In genomic region chr15:103168801-103169611, GRCm38 (mm10) we compare ENCODE assay signal across 8 mouse cellular contexts. TPM values are rescaled to one million over a fixed set of nuclear protein-coding genes. Genes with fewer than 3 reads are reported as not detected.
DNase-seq lines count a peak whose midpoint lies in the region; ATAC-seq and TF ChIP-seq lines count a peak whose summit lies in the region.

No protein-coding gene starts in this region.

- no peaks in the 10 kb centered on the region for H3K9me3 ChIP-seq in ES-E14 (ENCODE audit: control insufficient read depth, insufficient read depth, low read depth, low read length)
- H3K9me3 ChIP-seq in megakaryocyte, embryonic 14.5 days = peaks cover 5% of the 10 kb centered on the region
- H3K9me3 ChIP-seq in stomach, embryonic 16.5 days (replicated peaks; ENCODE audit: control insufficient read depth, low read length) = no peaks in the 10 kb centered on the region

- H3K4me3 ChIP-seq in ES-E14 (ENCODE audit: insufficient read depth in 1 of 2, low read depth in 1 of 2, low read length in 2 of 2, poor library complexity in 1 of 2, severe bottlenecking in 1 of 2) = peak overlapping the region; percentile 1 to 63
- peak overlapping the region; percentile 17 for H3K4me3 ChIP-seq in embryonic fibroblast, embryonic 13.5 days (ENCODE audit: insufficient read depth, low read length)
- H3K4me3 ChIP-seq in megakaryocyte, embryonic 14.5 days (replicated peaks) = peak overlapping the region; percentile 90
- H3K4me3 ChIP-seq in stomach, embryonic 16.5 days (replicated peaks; ENCODE audit: low read length) = peak overlapping the region; percentile 55

- peak; percentile 43 for DNase-seq in cerebellum, adult 11 months
- no peak for DNase-seq in cerebellum, postnatal 14 days
- DNase-seq in ES-E14 (ENCODE audit: low read depth, low spot score) = no peak
- peak; percentile 77 for DNase-seq in kidney, postnatal 10 days
- no peak for DNase-seq in ovary, postnatal 14 days (ENCODE audit: low spot score)

- H3K9ac ChIP-seq in ES-E14 (ENCODE audit: insufficient read depth, low read depth, low read length, poor library complexity, severe bottlenecking) = 0 out of 2 replicates have a peak overlapping the region, but pooled peaks have one; percentile 6
- H3K9ac ChIP-seq in stomach, embryonic 16.5 days (ENCODE audit: low read length) = peak overlapping the region; percentile 71

- 2% methylated on average over 63 of the region's 63 CpGs for WGBS in stomach, embryonic 16.5 days

- H3K4me2 ChIP-seq in stomach, embryonic 16.5 days (ENCODE audit: low read depth, low read length) = peak overlapping the region; percentile 92

- no peak for TF ChIP-seq POLR2A in embryonic fibroblast, embryonic 13.5 days (IDR thresholded peaks at IDR 0.05; ENCODE audit: low read depth, low read length)

- ATAC-seq in stomach, embryonic 16.5 days (ENCODE audit: insufficient read depth, low FRiP score) = peak; percentile 15; the same call in 1 of the 2 replicates

- no peak for TF ChIP-seq CTCF in embryonic fibroblast, embryonic 13.5 days (IDR thresholded peaks at IDR 0.05; ENCODE audit: borderline replicate concordance, insufficient read depth, low read length)

- H3K4me1 ChIP-seq in ES-E14 (ENCODE audit: control insufficient read depth in 2 of 2, insufficient read depth in 2 of 2, low read length in 2 of 2, poor library complexity in 1 of 2) = peaks cover 3 to 27% of the 10 kb centered on the region in 2 experiments; a peak in 3 of 4 replicates
- H3K4me1 ChIP-seq in embryonic fibroblast, embryonic 13.5 days (ENCODE audit: control insufficient read depth, insufficient read depth, low read length) = peaks cover 6% of the 10 kb centered on the region
- H3K4me1 ChIP-seq in megakaryocyte, embryonic 14.5 days = peaks cover 71% of the 10 kb centered on the region
- H3K4me1 ChIP-seq in stomach, embryonic 16.5 days (ENCODE audit: control insufficient read depth, insufficient read depth, low read length) = peaks cover 29% of the 10 kb centered on the region

- peaks cover 85% of the 10 kb centered on the region for H3K27me3 ChIP-seq in megakaryocyte, embryonic 14.5 days (replicated peaks)
- peaks cover 43% of the 10 kb centered on the region for H3K27me3 ChIP-seq in stomach, embryonic 16.5 days (ENCODE audit: control insufficient read depth, insufficient read depth, low read length)

- H3K27ac ChIP-seq in ES-E14 (ENCODE audit: insufficient read depth, low read depth, low read length, poor library complexity, severe bottlenecking) = no peak overlapping the region
- no peak overlapping the region for H3K27ac ChIP-seq in embryonic fibroblast, embryonic 13.5 days (ENCODE audit: insufficient read depth, low read length)
- no peak overlapping the region; the same call in 1 of the 2 replicates for H3K27ac ChIP-seq in stomach, embryonic 16.5 days (ENCODE audit: low read length)

- H3K36me3 ChIP-seq in ES-E14 (ENCODE audit: control insufficient read depth, insufficient read depth, low read length, poor library complexity, severe bottlenecking) = no peaks in the 10 kb centered on the region
- no peaks in the 10 kb centered on the region for H3K36me3 ChIP-seq in megakaryocyte, embryonic 14.5 days (replicated peaks; ENCODE audit: low read length)
- H3K36me3 ChIP-seq in stomach, embryonic 16.5 days (ENCODE audit: control insufficient read depth, insufficient read depth, low read length) = no peaks in the 10 kb centered on the region

- in situ Hi-C loops in ES-E14 (cut with MboI; ENCODE audit: low sequenced_read_pairs in 2 of 2, unreplicated experiment in 2 of 2) = no loop called here

TF ChIP-seq in ES-E14, 5 proteins besides CTCF, POLR2A, EP300 and RAD21:
- TF ChIP-seq HCFC1 (IDR thresholded peaks at IDR 0.05; ENCODE audit: borderline replicate concordance, insufficient read depth, low read length) = no peak
- no peak for TF ChIP-seq ZC3H11A (IDR thresholded peaks at IDR 0.05; ENCODE audit: borderline replicate concordance, low read depth, low read length)
- no peak for TF ChIP-seq ZNF384 (IDR thresholded peaks at IDR 0.05; ENCODE audit: low read depth, low read length)
- no peak for TF ChIP-seq CHD2 (IDR thresholded peaks at IDR 0.05; ENCODE audit: low read depth, low read length)
- TF ChIP-seq MAFK (IDR thresholded peaks at IDR 0.05; ENCODE audit: insufficient read depth, low read depth, low read length) = no peak

RNA-seq across cellular contexts. Expression of gene Smug1, which starts 2.1 kb away (rescaled TPM):
- total RNA-seq in ES-E14 (2012; rRNA removed) = 7.1 and 10.6 TPM in 2 replicates
- polyA plus RNA-seq in embryonic fibroblast, embryonic 13.5 days (2011; ENCODE audit: insufficient read length, low read depth, missing spikeins) = 10.4 and 11.0 TPM in 2 replicates
- polyA plus RNA-seq in megakaryocyte, embryonic 14.5 days (2012; ENCODE audit: insufficient read depth, low replicate concordance) = 0.73 and 2.1 TPM in 2 replicates
- polyA plus RNA-seq in stomach, embryonic 16.5 days (2015; fragmentation: Nextera tagmentation; extraction: Ambion mirVana) = 20.1 and 21.1 TPM in 2 replicates

Comparison
In these comparisons a context has a peak if more than half of its experiments do, and no peak if none do; other contexts are left out.
1. DNase-seq: peak in cerebellum, adult 11 months (single experiment) and kidney, postnatal 10 days (single experiment); none in cerebellum, postnatal 14 days (0 of 2), ES-E14 (single experiment) and ovary, postnatal 14 days (single experiment).
2. H3K4me3 ChIP-seq: peak in every context shown above with its lines; median percentile 90 in megakaryocyte, embryonic 14.5 days; 55 in stomach, embryonic 16.5 days; 32 in ES-E14; 17 in embryonic fibroblast, embryonic 13.5 days.